Mouse (Mus musculus) liver, embryonic 14.5 days (tissue): ENCODE results near the gene Cd93. TPM values are rescaled to one million over a fixed set of nuclear protein-coding genes. Genes with fewer than 3 reads are reported as not detected.

Experiments
- ATAC-seq: fragments of 200-750 bp; cut with Nextera tagmentation; 2 replicates; pipeline ENCODE4 v1.8.0; 2017; ENCODE audit warnings: moderate number of reproducible peaks, mild to moderate bottlenecking, moderate library complexity; ENCODE audit not compliant: insufficient read depth
- DNase-seq, 3 experiments: peaks; one replicate each; pipeline ENCODE4 v3.0.0-alpha.2; 2012 to 2013; ENCODE audit warnings: low read depth in 3 of 3, low spot score in 3 of 3
- H3K27ac ChIP-seq: fragments of 300-500 bp; sonication (generic); 2 replicates; pipeline ENCODE4 v1.5.1; 2014; ENCODE audit warnings: moderate library complexity, mild to moderate bottlenecking, control low read depth, inconsistent platforms
- H3K27me3 ChIP-seq: fragments of 300-500 bp; sonication (generic); 2 replicates; pipeline ENCODE4 v1.6.1; 2014; ENCODE audit warnings: mild to moderate bottlenecking, low read length, moderate library complexity; ENCODE audit not compliant: control insufficient read depth, insufficient read depth
- H3K36me3 ChIP-seq: fragments of 300-500 bp; sonication (generic); replicated peaks from 2 replicates; pipeline ENCODE4 v1.6.1; 2014; ENCODE audit warnings: low read depth; ENCODE audit not compliant: control insufficient read depth, insufficient read depth
- H3K4me1 ChIP-seq, 2 experiments: fragments of 200-500 bp in 1 of 2; fragments of 300-500 bp in 1 of 2; sonication (generic) in 1 of 2; replicated peaks; 2 replicates each; pipeline ENCODE4 v1.6.1; 2012 to 2014; ENCODE audit warnings: antibody characterized with exemption in 1 of 2, inconsistent platforms in 1 of 2, low read length in 1 of 2; ENCODE audit not compliant: control insufficient read depth in 2 of 2, insufficient read depth in 2 of 2
- H3K4me2 ChIP-seq: fragments of 300-500 bp; sonication (generic); 2 replicates; pipeline ENCODE4 v1.6.1; 2014; ENCODE audit warnings: low read depth, mild to moderate bottlenecking, control low read depth, moderate library complexity
- H3K4me3 ChIP-seq, 2 experiments: fragments of 200-500 bp in 1 of 2; fragments of 300-500 bp in 1 of 2; sonication (generic) in 1 of 2; 2 replicates each; pipeline ENCODE4 v1.5.1; 2012 to 2014; ENCODE audit warnings: low read depth in 2 of 2, low read length in 2 of 2, mild to moderate bottlenecking in 2 of 2, control low read depth in 1 of 2, inconsistent platforms in 1 of 2, moderate library complexity in 1 of 2; ENCODE audit not compliant: insufficient read depth in 1 of 2
- H3K9ac ChIP-seq: fragments of 300-500 bp; sonication (generic); replicated peaks from 2 replicates; pipeline ENCODE4 v1.6.1; 2014; ENCODE audit warnings: mild to moderate bottlenecking, control low read depth, moderate library complexity
- H3K9me3 ChIP-seq: fragments of 300-500 bp; sonication (generic); 2 replicates; pipeline ENCODE4 v1.6.1; 2016; ENCODE audit warnings: low read length, mixed read lengths; ENCODE audit not compliant: control insufficient read depth
- CTCF ChIP-seq: IDR thresholded peaks from 2 replicates; pipeline ENCODE4 v1.5.1; 2016; ENCODE audit warnings: antibody characterized with exemption, low read depth, control low read depth
- EP300 ChIP-seq: IDR thresholded peaks from 2 replicates; pipeline ENCODE4 v1.6.1; 2016; ENCODE audit warnings: antibody characterized with exemption, low read depth
- WGBS: fragments of 180-500 bp; shearing (Covaris S2); extraction: QIAGEN DNeasy Blood & Tissue Kit; methylation state at CpG from one replicate; pipeline ENCODE4 v1.1.7; 2014; ENCODE audit not compliant: insufficient replicate concordance; 5-methylcytosine and 5-hydroxymethylcytosine counted together
- polyA plus RNA-seq, 2 experiments: library from polyadenylated mRNA; depleted of rRNA in 1 of 2; stranded (reverse) in 1 of 2; unstranded in 1 of 2; fragments of >200 nt; fragmentation: Nextera tagmentation in 1 of 2; extraction: Ambion mirVana in 1 of 2; gene quantifications; 2 replicates each; pipeline versions ENCODE4 v1.2.1 to v1.2.3; 2012 to 2014

Cd93 gene
- polyA plus RNA-seq, 2 experiments = 1.5 to 1.8 TPM

GRCm38 (mm10) chr2:148469341-148470238, 26.2 kb upstream of the Cd93 start:
- no peak overlapping the region for H3K9ac ChIP-seq
- no peak overlapping the region for H3K27ac ChIP-seq
- DNase-seq (no peak), ATAC-seq (no peak)
- H3K4me3 ChIP-seq = no peak overlapping the region
- no peaks in the 10 kb centered on the region for H3K4me1 ChIP-seq
- H3K4me2 ChIP-seq = no peak overlapping the region
- H3K36me3 ChIP-seq = no peaks in the 10 kb centered on the region
- H3K27me3 ChIP-seq = no peaks in the 10 kb centered on the region
- WGBS = 49% methylated on average over 6 of the region's 7 CpGs
- H3K9me3 ChIP-seq = no peaks in the 10 kb centered on the region
- TF ChIP-seq EP300 = no peak
- no peak for TF ChIP-seq CTCF

DNA sequence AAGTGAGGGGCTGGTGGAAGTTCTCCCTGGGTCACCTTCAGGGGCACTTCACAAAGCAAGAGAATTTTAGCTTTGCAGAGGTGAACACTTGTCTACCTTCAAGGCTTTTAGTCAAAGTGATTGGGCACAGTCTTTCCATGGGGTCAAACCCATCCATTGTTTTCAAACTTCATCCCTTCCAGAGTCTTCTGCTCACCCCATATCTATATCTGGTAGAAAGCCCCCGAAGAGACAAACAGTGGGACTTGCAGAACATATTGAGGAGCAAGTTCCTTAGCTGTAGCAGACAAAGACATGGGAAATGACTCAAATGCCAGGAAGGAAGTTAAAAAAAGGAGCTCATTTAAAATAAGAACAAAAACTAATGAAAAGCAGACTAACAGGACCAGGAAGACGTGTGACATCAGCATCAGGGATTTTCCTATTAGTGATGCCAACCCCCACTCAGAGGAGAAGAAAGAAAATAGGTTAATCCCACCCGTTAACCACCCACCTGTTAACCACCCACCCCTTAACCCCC, 24.6 kb upstream of the Cd93 start:
- no peaks in the 10 kb centered on the region for H3K9me3 ChIP-seq
- H3K27me3 ChIP-seq = no peaks in the 10 kb centered on the region
- no peak for DNase-seq
- no peak overlapping the region for H3K27ac ChIP-seq
- no peaks in the 10 kb centered on the region for H3K4me1 ChIP-seq
- H3K9ac ChIP-seq = no peak overlapping the region
- no peak overlapping the region for H3K4me2 ChIP-seq
- no peak for ATAC-seq
- H3K4me3 ChIP-seq = no peak overlapping the region
- H3K36me3 ChIP-seq = no peaks in the 10 kb centered on the region
- TF ChIP-seq CTCF (no peak), EP300 (no peak)
- 40% methylated on average over 3 of the region's 3 CpGs for WGBS

- no peak for TF ChIP-seq EP300
- TF ChIP-seq CTCF = no peak
- no peaks in the 10 kb centered on the region for H3K9me3 ChIP-seq
- no peaks in the 10 kb centered on the region for H3K4me1 ChIP-seq
- no peak overlapping the region for H3K27ac ChIP-seq
- H3K4me3 ChIP-seq = no peak overlapping the region
- ATAC-seq = no peak
- no peak overlapping the region for H3K9ac ChIP-seq
- no peak overlapping the region for H3K4me2 ChIP-seq
- H3K27me3 ChIP-seq = no peaks in the 10 kb centered on the region
- no peaks in the 10 kb centered on the region for H3K36me3 ChIP-seq
- no peak for DNase-seq
Measured at GRCm38 (mm10) chr2:148455341-148455740, 12.0 kb upstream of the Cd93 start.

DNA sequence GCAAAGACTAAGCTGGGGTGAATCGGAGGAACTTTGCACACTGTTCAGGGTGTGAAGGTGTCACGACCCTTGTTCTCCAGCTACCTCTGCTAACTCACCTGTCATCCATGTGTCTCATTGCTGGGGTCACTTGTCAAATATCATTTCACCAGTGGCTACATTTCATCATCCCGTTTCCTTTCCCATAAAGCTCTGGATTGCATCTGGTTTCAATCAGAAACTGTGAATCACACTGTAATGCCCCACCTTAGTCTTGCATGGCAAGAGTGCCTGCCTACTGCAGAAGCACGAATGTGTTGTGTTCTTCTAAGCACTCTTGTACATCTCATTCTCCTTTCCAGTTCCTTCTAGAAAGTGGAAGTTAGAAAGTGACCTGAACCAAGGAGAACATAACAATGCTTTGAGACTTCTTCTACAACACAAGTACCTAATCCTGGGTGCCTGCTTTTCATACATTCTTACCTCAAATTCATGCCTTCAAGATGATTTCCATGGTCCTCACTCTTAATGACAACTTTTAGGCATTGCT, 10.7 kb upstream of the Cd93 start:
- Histone ChIP-seq H3K9ac (no peak overlapping the region), H3K4me2 (no peak overlapping the region), H3K9me3 (no peaks in the 10 kb centered on the region), H3K4me1 (no peaks in the 10 kb centered on the region), H3K36me3 (no peaks in the 10 kb centered on the region), H3K4me3 (no peak overlapping the region), H3K27me3 (no peaks in the 10 kb centered on the region), H3K27ac (no peak overlapping the region)
- no peak for ATAC-seq
- TF ChIP-seq EP300 (no peak), CTCF (no peak)
- 45% methylated on average over 4 of the region's 4 CpGs for WGBS
- no peak for DNase-seq

DNA sequence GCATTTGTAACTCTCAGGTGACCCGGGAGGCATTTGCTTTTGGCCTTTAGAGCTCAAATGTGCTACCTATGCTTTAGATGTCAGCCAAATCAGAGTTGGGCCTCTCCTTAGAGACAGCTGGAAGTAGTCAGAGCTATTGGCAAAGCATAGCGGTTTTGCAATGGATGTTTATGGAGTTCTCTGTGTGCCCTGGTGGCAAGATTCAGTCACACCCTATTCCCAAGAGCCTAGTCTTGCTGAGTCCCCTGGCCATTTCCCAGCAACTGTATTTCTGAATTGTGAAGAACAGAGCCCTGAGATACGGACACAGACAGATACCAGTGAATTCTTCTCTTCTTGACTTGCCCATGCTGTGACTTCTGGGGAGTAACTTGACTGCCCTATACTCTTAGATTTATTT, 9.7 kb upstream of the Cd93 start:
- no peaks in the 10 kb centered on the region for H3K27me3 ChIP-seq
- H3K4me1 ChIP-seq = no peaks in the 10 kb centered on the region
- H3K4me3 ChIP-seq = no peak overlapping the region
- no peak overlapping the region for H3K9ac ChIP-seq
- WGBS = 66% methylated on average over 3 of the region's 3 CpGs
- TF ChIP-seq CTCF = no peak
- TF ChIP-seq EP300 = no peak
- no peak for DNase-seq
- no peaks in the 10 kb centered on the region for H3K36me3 ChIP-seq
- no peak overlapping the region for H3K27ac ChIP-seq
- H3K4me2 ChIP-seq = no peak overlapping the region
- no peaks in the 10 kb centered on the region for H3K9me3 ChIP-seq
- ATAC-seq = no peak
